Mouse (Mus musculus) c-Kit-positive CD71-positive TER-119-negative erythroid progenitor cells, embryonic 14.5 days (primary cell): ENCODE results near the gene Sema4b.

ENCODE experiments used
- DNase-seq: peaks from one replicate; pipeline ENCODE4 v3.0.0-alpha.2; 2013; ENCODE audit warnings: low read depth

Sema4b gene

GRCm38 (mm10) chr7:80268897-80269750, 82.5 kb downstream of the Sema4b start, which contains the start of gene Vps33b:
Gene Vps33b (plus strand): TSS chr7:80269649.
- DNase-seq, result peak; percentile 95

DNA sequence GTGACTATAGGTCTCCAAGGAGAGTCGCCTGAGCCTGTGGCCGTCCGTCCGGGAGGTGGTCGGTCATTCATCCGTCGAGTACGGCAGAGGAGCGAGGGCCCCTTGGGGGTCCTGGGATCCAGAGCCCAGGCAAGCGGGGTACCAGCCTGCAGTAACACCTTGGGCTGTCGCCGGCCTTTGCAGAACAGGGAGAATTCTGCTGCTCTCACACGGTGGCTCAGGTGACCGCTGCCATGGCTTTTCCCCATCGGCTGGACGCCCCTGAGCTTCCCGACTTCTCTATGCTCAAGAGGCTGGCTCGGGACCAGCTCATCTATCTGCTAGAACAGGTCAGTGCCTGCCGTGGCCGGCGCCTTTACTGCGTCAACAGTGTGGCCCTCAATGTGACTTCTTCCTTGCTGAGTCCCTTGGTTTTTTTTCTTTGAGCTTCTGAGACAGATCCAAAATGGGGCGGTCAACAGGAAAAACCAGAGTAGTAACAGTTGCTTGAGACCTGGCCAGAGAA, 83.2 kb downstream of the Sema4b start:
- DNase-seq, result no peak

- DNase-seq, result no peak
Measured at GRCm38 (mm10) chr7:80273456-80273855, 86.8 kb downstream of the Sema4b start.
